ENCODE assay signal across 11 mouse cellular contexts in genomic region chr14:99535781-99536180, GRCm38 (mm10).
A peak's percentile ranks its signal among the peaks of the same experiment; 100 is the strongest.
DNase-seq lines count a peak whose midpoint lies in the region.
"Had no signal": no experiment of that assay in that cellular context is flagged by ENCODE, and none has a peak within 500 bp of the region (broad histone marks: within the 10 kb centered on the region; RNA-seq: fewer than 3 reads in every experiment).

No protein-coding gene starts in this region.

- DNase-seq in 3T3-L1 (ENCODE audit: low read depth, low spot score) (peak; percentile 80), NIH3T3 (ENCODE audit: low read depth) (peak; percentile 58)
- DNase-seq in kidney, adult 8-10 months: peak; percentile 57 to 67
- peak; percentile 44 to 62 for DNase-seq in kidney, postnatal 36 days
- DNase-seq in layer of hippocampus, postnatal 10 days (ENCODE audit: low spot score in 2 of 2): no peak
- DNase-seq in T-cell, adult 2 months (ENCODE audit: low spot score): no peak
- no peak for DNase-seq in neural tube, embryonic 10.5 days (ENCODE audit: extremely low spot score, low spot score)
- DNase-seq: adrenal gland, postnatal 14 days; cerebellum, adult 11-12 months; layer of hippocampus, postnatal 36 days; lung, embryonic 14.5 days had no signal

Comparison
In these comparisons a context has a peak if more than half of its experiments do, and no peak if none do; other contexts are left out.
1. DNase-seq: peak in 3T3-L1 (single experiment), NIH3T3 (single experiment), kidney, adult 8-10 months (2 of 2) and kidney, postnatal 36 days (2 of 2); none in layer of hippocampus, postnatal 10 days (0 of 2), T-cell, adult 2 months (single experiment) and neural tube, embryonic 10.5 days (single experiment).